In the genomic region with DNA sequence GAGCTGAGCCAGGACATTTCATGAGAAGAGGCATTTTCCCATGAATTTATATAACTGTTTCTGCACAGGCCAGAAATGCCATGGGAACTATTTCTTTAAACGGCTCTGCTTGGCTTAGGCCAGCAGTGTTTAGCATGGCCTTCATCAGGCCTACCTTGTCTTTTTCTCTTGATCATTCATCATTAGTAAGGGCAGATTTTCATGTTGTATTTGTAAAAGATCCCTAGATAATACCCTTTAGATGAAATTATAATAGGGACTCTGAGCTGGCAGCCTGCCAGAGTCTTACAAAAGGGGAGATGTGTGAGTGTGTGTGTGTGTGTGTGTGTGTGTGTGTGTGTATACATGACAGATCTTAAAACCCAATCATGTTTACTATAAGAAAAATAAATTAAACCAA, we compare ENCODE assay signal across 18 mouse cellular contexts.
A peak's percentile ranks its signal among the peaks of the same experiment; 100 is the strongest.
DNase-seq lines count a peak whose midpoint lies in the region; ATAC-seq lines count a peak whose summit lies in the region.
"Had no signal": no experiment of that assay in that cellular context is flagged by ENCODE, and none has a peak within 500 bp of the region (broad histone marks: within the 10 kb centered on the region; RNA-seq: fewer than 3 reads in every experiment).

No protein-coding gene starts in this region.

- H3K9me3 ChIP-seq in hindbrain, embryonic 12.5 days (replicated peaks), result no peaks in the 10 kb centered on the region
- H3K9me3 ChIP-seq in hindbrain, embryonic 16.5 days (ENCODE audit: control insufficient read depth, low read length), result no peaks in the 10 kb centered on the region
- no peaks in the 10 kb centered on the region for H3K9me3 ChIP-seq in hindbrain, embryonic 13.5 days
- H3K9me3 ChIP-seq: embryonic facial prominence, embryonic 12.5 days; heart, embryonic 15.5 days; kidney, embryonic 15.5 days; lung, embryonic 15.5 days; megakaryocyte, embryonic 14.5 days; neural tube, embryonic 12.5 days had no signal

- no peak overlapping the region for H3K4me3 ChIP-seq in hindbrain, embryonic 12.5 days
- no peak overlapping the region for H3K4me3 ChIP-seq in hindbrain, embryonic 16.5 days (ENCODE audit: low read length)
- H3K4me3 ChIP-seq in hindbrain, embryonic 13.5 days, result no peak overlapping the region
- H3K4me3 ChIP-seq: embryonic facial prominence, embryonic 12.5 days; heart, embryonic 15.5 days; kidney, embryonic 15.5 days; left cerebral cortex, adult 2 months; lung, embryonic 15.5 days; megakaryocyte, embryonic 14.5 days; neural tube, embryonic 12.5 days had no signal

- peak; percentile 34 for DNase-seq in right cerebral cortex, postnatal 4 days
- no peak for DNase-seq in right cerebral cortex, postnatal 10 days (ENCODE audit: low spot score in 2 of 2)
- DNase-seq in embryo, embryonic 10 days (ENCODE audit: low spot score), result no peak
- DNase-seq in heart, adult 9 months (ENCODE audit: low spot score in 2 of 2), result no peak
- DNase-seq: cerebellum, postnatal 25 days; liver; thymus, adult 18-20 months had no signal

- WGBS in hindbrain, embryonic 12.5 days, result 30% methylated on average over 1 of the region's 1 CpGs
- 10% methylated on average over 1 of the region's 1 CpGs for WGBS in hindbrain, embryonic 16.5 days
- 30% methylated on average over 1 of the region's 1 CpGs for WGBS in hindbrain, embryonic 13.5 days

- no peaks in the 10 kb centered on the region for H3K27me3 ChIP-seq in hindbrain, embryonic 12.5 days
- no peaks in the 10 kb centered on the region for H3K27me3 ChIP-seq in hindbrain, embryonic 16.5 days (replicated peaks; ENCODE audit: control insufficient read depth, insufficient read depth, low read length)
- no peaks in the 10 kb centered on the region for H3K27me3 ChIP-seq in hindbrain, embryonic 13.5 days
- H3K27me3 ChIP-seq: embryonic facial prominence, embryonic 12.5 days; heart, embryonic 15.5 days; kidney, embryonic 15.5 days; lung, embryonic 15.5 days; neural tube, embryonic 12.5 days had no signal

- H3K27ac ChIP-seq in hindbrain, embryonic 12.5 days, result 0 out of 2 replicates have a peak overlapping the region, but pooled peaks have one; percentile 30
- no peak overlapping the region for H3K27ac ChIP-seq in hindbrain, embryonic 16.5 days (ENCODE audit: low read depth, low read length)
- peak overlapping the region; percentile 62 for H3K27ac ChIP-seq in hindbrain, embryonic 13.5 days
- H3K27ac ChIP-seq: embryonic facial prominence, embryonic 12.5 days; heart, embryonic 15.5 days; kidney, embryonic 15.5 days; left cerebral cortex, adult 2 months; lung, embryonic 15.5 days; neural tube, embryonic 12.5 days had no signal

- H3K36me3 ChIP-seq in hindbrain, embryonic 12.5 days, result no peaks in the 10 kb centered on the region
- no peaks in the 10 kb centered on the region for H3K36me3 ChIP-seq in hindbrain, embryonic 16.5 days (ENCODE audit: control insufficient read depth, insufficient read depth, low read length)
- no peaks in the 10 kb centered on the region for H3K36me3 ChIP-seq in hindbrain, embryonic 13.5 days
- H3K36me3 ChIP-seq: embryonic facial prominence, embryonic 12.5 days; heart, embryonic 15.5 days; kidney, embryonic 15.5 days; lung, embryonic 15.5 days; neural tube, embryonic 12.5 days had no signal

- ATAC-seq in hindbrain, embryonic 12.5 days (ENCODE audit: low FRiP score), result no peak
- no peak for ATAC-seq in hindbrain, embryonic 16.5 days
- no peak; the same call in 1 of the 2 replicates for ATAC-seq in hindbrain, embryonic 13.5 days (ENCODE audit: low FRiP score)
- ATAC-seq: activated CD4-positive, CD25-positive, alpha-beta regulatory T cell, adult 4 months had no signal

- H3K4me1 ChIP-seq in hindbrain, embryonic 12.5 days, result 0 out of 2 replicates have a peak, but pooled peaks cover 12% of the 10 kb centered on the region
- no peaks in the 10 kb centered on the region; the same call in 1 of the 2 replicates for H3K4me1 ChIP-seq in hindbrain, embryonic 16.5 days (ENCODE audit: control insufficient read depth, insufficient read depth, low read depth, low read length)
- H3K4me1 ChIP-seq in hindbrain, embryonic 13.5 days (replicated peaks), result peaks cover 15% of the 10 kb centered on the region
- H3K4me1 ChIP-seq: neural tube, embryonic 12.5 days had no signal

- H3K9ac ChIP-seq in hindbrain, embryonic 12.5 days, result no peak overlapping the region
- H3K9ac ChIP-seq in hindbrain, embryonic 16.5 days (ENCODE audit: low read depth, low read length), result no peak overlapping the region
- H3K9ac ChIP-seq in hindbrain, embryonic 13.5 days, result no peak overlapping the region
- H3K9ac ChIP-seq: embryonic facial prominence, embryonic 12.5 days; heart, embryonic 15.5 days; kidney, embryonic 15.5 days; lung, embryonic 15.5 days; neural tube, embryonic 12.5 days had no signal

- no peak overlapping the region for H3K4me2 ChIP-seq in hindbrain, embryonic 12.5 days (replicated peaks)
- no peak overlapping the region for H3K4me2 ChIP-seq in hindbrain, embryonic 16.5 days (ENCODE audit: low read length)
- no peak overlapping the region for H3K4me2 ChIP-seq in hindbrain, embryonic 13.5 days
- H3K4me2 ChIP-seq: embryonic facial prominence, embryonic 12.5 days; heart, embryonic 15.5 days; kidney, embryonic 15.5 days; lung, embryonic 15.5 days; neural tube, embryonic 12.5 days had no signal
